Mouse (Mus musculus) erythroid progenitor cell, adult 5-6 weeks (primary cell): ENCODE data around the gene 3110082J24Rik. TPM values are rescaled to one million over a fixed set of nuclear protein-coding genes. Genes with fewer than 3 reads are reported as not detected.

ENCODE experiments used
- ATAC-seq: replicated peaks from 2 replicates; pipeline ENCODE4 v1.8.0; 2016; ENCODE audit warnings: moderate number of reproducible peaks, mild to moderate bottlenecking, moderate TSS enrichment, inconsistent platforms; ENCODE audit not compliant: poor library complexity, low FRiP score, severe bottlenecking
- total RNA-seq, 2 experiments: library from RNA; stranded (forward) in 1 of 2; stranded (reverse) in 1 of 2; fragments of 150-400 nt in 1 of 2; fragments of 186-747, 209-891 nt in 1 of 2; gene quantifications; 2 replicates each; pipeline versions ENCODE4 v1.2.3 to v1.2.4; 2015 to 2017; ENCODE audit warnings: low replicate concordance in 2 of 2

3110082J24Rik gene
- total RNA-seq, 2 experiments from 2014 or later = not detected

DNA sequence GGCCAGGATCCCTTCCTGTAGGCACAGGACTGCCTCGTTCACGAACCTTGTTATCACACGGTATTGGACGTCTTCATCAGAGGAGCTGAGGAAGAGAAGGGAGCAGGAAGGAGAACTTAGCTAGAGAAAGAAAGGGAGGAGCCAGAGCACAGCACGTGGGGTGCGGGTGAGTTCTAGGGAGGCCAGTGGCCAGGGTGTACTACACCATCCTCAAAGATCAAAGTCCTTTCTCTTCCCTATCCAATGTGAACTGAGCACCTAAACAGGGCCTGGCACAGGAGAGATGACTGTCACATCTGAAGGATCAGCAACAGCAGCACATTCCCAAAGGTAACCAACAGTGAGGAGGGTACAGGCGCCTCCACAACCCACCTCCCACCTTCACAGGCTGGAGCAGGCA is 14.2 kb upstream of the 3110082J24Rik start:
- ATAC-seq = no peak

DNA sequence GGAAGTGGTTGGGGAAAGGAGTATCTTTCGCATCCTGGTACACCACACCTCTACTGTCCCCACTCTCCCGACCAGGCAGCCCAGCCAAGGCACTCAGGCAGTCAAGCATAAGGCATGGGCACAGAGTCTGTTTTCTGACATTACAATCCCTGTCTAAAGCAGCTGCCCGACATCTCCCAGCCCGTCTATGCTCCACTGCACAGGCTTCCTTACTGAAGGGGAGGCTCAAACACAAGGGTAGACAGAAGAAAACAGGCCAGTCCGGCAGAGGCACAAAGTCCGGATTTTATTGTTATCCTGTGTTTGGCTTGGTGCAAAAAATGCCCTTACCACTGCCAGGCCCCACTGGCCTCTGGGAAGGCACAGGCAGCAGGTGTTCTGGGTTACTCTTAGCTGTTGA is 13.3 kb upstream of the 3110082J24Rik start:
- ATAC-seq = no peak

DNA sequence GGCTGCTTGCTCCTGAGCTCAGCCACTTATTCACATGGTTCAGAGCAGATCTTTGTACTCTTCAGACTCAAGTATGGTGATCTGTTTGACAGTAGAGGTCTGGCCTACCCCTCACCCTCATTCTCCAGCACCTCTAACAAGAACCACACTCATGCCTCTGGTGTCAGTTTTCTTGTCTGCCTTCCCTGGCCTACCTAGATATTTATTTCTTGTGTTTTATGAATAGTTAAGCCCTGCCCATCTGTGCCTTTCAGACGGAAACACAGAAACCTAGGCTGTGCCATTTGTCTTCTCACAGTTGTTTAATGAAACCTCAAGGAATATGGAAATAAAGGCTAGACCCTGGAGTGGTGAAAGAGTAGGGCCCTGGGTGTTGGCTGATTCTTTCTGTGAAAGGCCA is 12.1 kb upstream of the 3110082J24Rik start:
- ATAC-seq = no peak

DNA sequence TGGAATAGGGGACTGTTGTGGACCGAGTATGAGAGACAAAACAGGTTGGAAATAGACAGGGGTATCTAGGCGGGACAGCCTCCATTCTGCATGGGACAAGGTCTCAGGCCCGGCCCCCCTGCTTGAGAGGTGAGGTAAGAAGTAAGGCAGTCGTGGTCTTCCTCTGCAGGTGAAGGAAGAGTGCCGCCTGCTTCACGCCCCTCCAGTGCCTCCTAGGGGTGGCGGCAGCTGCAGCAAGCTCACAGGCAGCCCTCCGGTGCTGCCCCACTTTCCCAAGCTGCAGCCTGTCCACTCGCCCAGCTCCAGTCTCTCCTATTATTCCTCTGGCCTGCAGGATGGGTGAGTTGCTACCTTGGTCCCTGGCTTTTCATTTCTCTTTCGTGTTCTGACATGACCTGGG is 9.8 kb upstream of the 3110082J24Rik start:
- no peak for ATAC-seq

DNA sequence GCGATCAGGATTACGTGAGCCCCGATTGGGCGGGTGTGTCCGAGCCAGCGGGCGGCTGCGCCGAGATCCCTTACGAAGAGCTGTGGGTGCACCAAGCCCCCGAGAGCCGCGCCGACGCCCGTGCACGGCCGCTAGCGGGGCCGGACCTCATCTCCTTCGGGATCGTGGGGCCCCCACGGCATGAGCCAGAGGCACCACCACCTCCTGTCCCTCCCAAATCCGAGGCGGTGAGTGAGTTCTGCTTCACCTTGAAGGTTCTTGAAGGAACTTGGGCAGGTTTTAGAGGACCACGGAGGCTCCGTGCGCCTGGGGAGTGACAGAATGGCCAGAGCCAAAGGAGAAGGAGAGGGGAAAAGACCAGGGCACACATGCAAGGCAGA is 8.9 kb upstream of the 3110082J24Rik start:
- no peak for ATAC-seq

DNA sequence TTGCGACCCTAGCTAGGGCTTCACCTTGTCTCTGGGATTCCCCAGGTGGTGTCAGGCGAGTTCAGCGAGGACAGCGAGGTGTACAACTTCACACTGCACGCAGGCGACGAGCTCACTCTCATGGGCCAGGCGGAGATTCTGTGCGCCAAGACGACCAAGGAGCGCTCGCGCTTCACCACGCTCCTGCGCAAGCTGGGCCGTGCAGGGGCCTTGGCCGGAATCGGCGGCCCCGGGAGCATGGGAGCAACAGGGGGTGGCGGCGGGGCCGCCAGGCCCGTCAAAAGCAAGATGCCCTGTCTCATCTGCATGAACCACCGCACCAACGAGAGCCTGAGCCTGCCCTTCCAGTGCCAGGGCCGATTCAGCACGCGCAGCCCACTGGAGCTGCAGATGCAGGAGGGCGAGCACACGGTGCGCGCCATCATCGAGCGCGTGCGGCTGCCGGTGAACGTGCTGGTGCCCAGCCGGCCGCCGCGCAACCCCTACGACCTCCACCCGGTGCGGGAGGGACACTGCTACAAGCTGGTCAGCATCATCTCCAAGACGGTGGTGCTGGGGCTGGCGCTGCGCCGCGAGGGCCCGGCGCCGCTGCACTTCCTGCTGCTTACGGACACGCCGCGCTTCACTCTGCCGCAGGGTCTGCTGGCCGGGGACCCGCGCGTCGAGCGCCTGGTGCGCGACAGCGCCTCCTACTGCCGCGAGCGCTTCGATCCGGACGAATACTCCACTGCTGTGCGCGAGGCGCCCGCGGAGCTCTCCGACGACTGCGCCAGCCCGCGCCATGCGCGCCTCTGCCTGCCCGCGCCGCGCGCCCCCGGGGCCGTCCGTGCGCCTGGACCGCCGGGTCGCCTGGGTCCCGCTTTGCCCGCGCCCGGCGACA is 8.2 kb upstream of the 3110082J24Rik start:
- no peak for ATAC-seq

DNA sequence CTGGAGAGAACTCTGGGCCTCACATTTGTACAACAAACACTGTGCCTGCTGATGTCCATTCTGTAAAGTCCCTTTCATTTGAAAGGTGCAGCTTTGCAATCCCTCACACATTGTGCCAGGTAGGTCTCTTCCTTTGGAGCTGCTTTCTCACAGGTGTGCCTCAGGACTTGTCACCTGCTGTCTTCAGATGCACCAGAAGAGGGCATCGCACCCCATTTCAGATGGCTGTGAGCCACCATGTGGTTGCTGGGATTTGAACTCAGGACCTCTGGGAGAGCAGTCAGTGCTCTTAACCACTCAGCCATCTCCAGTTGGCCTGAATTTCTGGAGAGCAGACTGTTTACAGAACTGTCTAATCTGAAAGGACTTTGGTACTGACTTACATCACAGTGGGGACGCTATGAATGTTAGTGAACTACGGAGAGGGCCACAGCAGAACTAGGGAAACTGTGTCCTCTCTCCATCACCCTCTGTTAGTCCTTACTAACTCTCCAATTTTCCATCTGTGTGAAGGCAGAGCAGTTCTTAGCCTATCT is 6.7 kb upstream of the 3110082J24Rik start:
- ATAC-seq = no peak

DNA sequence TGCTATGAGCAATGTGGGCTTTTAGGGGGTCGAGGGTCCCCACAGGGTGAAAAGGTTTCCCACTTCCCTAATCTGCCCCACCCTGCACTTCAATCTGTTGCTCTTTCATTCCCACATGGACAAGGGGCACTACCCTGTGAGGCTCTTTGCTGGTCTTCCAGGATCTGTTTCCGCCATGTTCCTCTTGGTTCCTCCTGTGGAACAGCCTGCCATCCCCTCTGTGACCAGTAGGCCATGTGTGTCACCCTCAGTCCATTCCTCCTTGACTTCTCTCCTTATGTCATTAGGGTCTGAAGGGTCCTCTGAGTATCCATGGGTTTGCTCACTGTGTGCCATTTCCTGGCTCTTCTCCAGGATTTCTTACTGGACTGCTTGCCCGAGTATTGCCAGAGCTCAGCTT is 5.9 kb upstream of the 3110082J24Rik start:
- ATAC-seq = no peak

DNA sequence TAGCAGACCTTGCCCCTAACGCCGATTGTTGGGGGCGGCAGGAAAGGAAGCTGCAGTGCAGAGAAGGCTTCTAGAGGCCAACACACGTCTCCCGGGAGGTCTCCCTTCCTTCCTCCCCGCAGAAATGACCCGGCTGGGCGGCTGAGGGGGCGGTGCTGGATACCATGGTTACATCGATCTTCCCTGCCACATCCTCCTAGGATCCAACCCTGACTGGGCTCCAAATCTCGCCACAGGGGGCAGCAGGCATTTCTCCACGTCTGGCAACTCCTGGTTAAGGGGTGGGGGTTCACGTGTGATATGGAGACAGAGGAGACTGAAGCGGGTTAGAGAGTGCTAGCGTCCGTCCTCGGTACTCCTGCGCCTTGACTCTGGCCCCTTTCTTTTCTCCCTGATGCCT is 5.2 kb upstream of the 3110082J24Rik start:
- ATAC-seq = no peak

DNA sequence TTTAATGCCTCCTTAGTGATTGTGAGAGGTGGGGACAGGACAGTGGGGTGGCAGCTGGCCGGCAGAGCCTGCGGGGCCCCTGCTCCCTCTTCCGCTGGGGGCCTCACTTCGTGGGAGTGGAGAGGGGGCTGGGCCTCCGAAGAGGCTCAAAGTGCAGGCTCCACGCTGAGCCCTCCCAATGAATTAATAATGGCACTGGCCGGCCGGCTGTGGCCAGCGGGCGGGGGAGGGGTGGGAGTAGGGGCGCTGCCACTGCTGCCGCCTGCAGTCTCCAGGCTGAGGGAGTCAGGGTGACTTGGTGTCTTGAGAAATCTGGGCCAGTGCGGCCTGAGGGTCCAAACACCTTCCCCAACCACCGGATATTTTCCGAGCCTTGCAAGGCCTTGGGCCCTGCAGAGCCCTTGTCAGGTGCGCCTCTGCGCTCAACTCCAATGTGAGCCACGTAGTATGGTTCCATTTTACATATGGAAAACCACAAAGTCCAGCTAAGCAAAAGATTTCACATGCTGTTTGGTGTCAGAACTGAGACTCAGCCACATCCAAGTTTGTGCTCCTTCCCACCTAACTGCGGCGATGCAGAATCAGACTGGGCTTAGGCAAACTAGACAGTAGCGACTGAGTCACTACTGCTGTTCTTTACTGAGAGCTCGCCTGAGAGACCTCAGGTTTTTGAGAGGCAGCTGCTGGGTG is 4.6 kb upstream of the 3110082J24Rik start:
- no peak for ATAC-seq

DNA sequence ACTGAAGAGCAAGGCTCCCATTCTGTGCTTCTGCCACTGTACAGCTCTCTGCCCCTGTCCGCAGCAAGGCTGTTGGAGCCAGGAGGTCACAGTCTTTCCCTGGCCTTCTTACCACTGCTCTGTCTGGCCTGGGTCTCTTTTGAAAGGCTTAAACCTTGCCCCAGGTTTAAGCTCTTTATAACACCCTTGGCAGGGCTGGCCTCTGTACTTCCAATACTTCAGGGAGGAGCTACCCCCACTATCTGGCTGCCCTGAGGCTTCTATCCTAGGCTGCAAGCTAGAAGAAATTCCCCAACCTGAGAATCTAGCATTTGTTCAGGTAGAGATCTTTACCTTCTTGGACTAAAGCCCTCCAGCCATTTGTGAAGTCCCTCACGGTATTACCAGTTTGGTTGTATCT is 4.0 kb upstream of the 3110082J24Rik start:
- no peak for ATAC-seq

DNA sequence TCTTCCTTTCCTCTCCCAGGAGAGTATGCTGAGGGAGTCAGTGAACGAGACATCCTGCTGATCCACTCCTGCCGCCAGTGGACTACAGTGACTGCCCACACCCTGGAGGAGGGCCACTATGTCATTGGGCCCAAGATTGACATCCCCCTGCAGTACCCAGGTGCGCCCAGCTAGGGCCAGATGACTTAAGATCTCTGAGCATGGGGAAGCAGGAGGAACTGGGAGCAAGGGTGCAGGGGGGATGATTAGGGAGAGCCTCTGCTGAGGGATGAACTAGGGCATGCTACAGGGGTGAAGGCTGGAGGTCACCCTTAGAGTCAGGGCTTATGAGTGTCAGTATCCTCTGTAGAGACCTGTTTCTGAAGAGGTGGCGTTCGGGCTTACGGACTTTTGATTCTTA is 2.3 kb upstream of the 3110082J24Rik start:
- no peak for ATAC-seq

DNA sequence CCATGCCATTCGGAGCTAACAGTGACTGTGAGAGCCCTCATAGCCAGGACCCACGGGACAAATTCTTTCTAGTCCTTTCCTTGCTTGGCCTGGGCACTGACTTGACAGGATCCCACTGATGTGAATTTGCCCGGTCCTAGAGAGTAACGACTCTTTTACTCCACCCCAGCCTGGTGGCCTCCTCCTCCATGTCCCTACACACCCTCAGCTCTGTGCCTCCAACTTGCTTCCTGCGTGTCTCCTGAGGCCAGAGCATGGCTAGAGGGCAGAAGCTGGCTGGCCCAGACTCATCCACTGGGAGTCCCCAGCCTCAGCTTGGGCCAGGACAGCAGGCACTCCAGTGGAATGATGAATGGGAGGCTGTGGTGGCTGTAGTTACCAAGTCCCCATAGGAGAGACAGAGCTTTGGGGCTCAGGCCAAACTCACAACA is 1.7 kb upstream of the 3110082J24Rik start:
- ATAC-seq = no peak

DNA sequence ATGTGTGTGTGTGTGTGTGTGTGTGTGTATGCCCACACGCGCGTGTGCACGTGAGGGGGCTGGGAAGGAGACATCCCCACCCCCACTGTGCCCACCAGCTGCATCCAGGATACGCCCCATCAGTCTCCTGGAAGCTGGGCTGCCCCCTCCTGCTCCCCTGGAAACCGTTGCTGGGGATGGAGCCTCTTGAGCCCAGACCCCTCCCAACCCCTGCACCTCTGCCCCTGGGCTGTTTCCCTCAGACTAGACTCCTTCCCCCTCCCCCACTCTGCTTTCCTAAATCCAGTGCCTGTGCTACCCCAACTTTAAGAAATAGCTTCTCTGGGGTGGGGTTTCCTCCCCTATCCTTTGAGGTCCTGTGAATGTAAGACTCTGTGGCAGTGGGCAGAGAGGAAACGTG is 1.3 kb upstream of the 3110082J24Rik start:
- ATAC-seq = no peak

DNA sequence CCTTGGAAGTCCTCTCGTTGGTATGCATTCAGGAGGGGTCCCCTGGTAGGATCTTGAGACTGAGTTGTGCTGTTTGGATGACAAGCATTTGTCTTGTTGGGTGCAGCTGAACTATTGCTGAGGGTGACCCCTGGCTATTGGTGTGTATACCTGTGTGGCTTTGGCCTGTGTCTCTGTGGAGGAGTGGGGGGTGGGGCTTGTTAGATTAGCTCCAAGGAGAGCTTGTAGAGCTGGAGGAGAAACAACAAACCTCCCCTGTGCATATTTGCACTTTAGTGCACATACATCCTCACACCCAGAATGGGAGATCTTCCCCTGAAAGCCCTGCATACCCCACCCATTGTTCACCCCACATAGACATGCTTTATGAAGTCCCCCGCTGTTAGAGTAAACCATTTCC is 870 bp upstream of the 3110082J24Rik start:
- no peak for ATAC-seq

DNA sequence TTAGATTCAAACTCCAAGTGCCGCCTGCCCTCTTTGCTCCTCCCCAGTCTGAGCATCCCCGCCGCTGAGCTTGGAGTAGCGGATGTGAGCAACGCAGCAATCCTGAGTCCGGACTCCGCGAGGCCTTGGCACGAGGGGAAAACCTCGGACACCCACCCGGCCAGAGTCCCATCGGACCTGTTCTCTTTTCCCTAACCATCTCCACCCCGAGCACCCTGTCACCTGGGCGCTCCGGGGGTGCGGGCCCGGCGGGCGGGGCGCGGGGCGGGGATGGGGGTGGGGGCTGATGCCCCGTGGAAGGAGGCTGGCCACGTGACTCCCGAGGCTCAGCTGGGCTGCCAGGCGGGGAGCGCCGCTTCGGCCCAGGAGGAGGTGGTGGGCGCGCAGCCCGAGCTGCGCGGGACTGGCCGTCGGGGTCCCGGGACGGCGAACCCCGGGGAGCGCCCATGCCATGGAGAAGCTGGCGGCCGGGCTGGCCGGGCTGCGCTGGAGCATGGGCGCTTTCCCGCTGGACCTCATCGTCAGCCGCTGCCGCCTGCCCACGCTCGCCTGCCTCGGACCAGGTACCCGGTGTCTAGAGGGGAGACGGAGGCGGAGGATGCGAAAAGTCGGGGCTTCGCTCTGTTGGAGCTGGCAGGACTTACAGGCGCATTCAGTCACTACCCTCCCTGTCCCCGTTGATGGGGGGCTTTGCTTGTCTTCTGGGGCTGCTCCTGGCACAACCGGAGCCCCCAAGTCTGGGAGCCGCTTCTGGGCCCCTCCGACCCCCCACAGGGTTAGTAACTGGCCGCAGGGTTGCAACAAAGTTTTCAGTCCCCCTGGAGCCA is 832 bp downstream of the 3110082J24Rik start, which contains the start of gene Garem2:
Garem2 (plus strand) TSS at position 321 of the 827 bp plus-strand sequence.
- no peak for ATAC-seq

DNA sequence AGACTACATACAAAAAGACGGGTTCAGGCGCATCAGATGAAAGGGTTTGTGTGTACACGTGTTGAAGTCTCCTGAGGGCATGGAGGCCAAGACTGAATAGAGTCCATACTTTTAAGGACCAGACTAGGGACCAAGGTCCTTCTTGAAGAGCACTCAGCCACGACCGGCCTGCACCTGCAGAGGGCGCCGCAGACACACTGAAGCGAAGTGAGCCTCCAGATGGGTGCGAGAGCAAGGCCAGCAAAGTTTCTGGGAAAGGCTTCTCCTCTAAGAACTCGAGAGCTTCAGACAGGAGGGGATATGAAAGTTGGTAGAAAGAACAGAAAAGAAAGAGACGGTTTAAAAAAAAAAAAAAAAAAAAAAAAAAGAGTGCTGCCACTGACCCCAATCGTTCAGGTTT is 1.5 kb downstream of the 3110082J24Rik start:
- no peak for ATAC-seq

DNA sequence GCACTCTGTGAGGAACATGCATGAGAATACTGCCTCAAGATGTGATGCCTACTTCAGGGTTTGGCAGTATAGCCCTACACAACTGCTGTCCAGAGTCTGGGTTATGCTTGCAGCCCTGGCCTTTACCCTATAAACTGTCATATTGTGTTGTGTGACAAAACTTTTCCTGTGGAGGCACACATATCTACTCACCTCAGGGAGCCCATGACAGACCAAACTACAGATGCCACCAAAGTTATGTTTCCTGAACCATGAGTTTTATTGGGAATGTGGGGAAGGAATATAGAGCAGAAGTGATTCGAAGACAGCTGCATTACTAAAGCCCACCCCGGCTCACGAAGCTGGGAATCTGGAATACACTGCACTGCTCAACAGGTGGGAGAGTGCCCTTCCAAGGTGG is 2.5 kb downstream of the 3110082J24Rik start:
- ATAC-seq = no peak

DNA sequence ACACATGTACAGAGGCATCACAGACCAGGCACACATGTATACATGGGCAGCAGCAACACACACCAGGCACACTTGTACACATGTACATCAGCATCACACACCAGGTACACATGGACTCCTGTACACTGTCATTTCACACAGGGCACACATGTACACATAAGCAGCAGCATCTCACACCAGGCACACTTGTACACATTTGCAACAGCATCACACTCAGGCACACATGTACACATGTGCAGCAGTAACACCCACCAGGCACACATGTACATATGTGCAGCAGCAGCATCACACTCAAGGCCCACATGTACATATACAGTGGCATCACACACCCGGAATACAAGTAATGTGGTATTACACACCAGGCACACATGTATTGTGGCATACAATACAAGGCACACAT is 7.6 kb downstream of the 3110082J24Rik start:
- ATAC-seq = no peak

DNA sequence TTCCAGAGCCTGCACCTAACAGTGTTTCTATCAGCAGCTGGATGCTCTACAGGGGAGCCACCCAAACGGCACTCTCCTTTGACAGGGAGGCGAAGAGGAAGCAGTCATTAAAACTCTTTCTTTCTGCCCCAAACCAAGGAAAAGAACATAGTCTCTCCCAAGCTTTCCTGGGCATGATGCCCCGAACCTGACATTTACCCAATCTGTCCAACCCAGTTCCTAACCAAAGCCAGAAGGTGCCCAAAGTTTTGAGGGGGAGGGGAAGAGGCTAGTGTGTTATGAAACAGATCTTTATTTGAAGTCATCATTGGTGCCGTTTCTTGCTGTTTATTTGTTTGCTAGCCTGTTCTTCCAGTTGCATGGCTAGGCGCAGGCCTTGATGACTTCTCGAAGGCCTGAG is 10.2 kb downstream of the 3110082J24Rik start:
- no peak for ATAC-seq
